Mouse (Mus musculus) liver, embryonic 18 days (tissue): Measurements from ENCODE around the gene Cdk5r2. TPM values are rescaled to one million over a fixed set of nuclear protein-coding genes. Genes with fewer than 3 reads are reported as not detected.

Experiments
- polyA plus RNA-seq: library from polyadenylated mRNA; depleted of rRNA; stranded (reverse); fragments of >200 nt; gene quantifications from 2 replicates; pipeline ENCODE4 v1.2.3, GENCODE M21; 2012; rRNA removed

Cdk5r2 gene
- polyA plus RNA-seq: 0.01 TPM in 1 of 2 replicates, not detected in the other

DNA sequence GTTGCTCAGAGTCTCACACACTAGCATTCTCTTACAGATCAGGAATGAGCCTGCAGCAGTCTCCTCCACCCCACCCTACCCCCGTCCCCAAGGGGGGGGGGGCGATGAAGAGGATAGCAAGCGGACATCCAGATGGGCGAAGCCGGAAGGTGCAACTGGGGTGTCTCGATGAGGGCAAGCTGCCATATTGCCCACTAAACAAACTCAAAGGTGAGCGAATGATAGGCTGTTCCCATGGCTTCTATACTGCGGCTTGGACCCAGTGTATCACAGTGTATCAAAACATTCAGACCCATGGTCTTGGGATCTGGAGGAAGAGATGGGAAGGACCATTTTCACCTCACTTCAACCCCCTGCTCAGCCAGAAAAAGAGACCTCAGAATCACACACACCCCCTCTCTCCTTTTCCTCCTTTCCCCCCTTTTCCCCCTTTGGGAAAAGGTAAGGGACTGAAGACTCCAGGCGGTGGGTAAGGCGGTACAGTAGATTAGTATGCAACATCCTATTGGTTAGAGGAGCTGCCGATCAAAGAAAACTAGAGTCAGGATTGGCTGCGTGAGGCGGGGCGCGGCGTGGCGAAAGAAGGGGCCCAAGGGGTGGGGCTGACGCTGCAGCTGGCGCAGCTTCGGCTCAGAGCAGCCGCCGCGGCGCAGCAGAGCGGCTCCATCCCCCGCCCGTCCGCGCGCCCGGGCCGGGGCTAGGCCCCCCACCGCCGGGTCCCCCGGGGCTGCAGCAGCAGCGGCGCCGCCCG, at the start of gene Cdk5r2:
TSS of gene Cdk5r2 (plus strand) at position 629 of the 751 bp plus-strand sequence.

DNA sequence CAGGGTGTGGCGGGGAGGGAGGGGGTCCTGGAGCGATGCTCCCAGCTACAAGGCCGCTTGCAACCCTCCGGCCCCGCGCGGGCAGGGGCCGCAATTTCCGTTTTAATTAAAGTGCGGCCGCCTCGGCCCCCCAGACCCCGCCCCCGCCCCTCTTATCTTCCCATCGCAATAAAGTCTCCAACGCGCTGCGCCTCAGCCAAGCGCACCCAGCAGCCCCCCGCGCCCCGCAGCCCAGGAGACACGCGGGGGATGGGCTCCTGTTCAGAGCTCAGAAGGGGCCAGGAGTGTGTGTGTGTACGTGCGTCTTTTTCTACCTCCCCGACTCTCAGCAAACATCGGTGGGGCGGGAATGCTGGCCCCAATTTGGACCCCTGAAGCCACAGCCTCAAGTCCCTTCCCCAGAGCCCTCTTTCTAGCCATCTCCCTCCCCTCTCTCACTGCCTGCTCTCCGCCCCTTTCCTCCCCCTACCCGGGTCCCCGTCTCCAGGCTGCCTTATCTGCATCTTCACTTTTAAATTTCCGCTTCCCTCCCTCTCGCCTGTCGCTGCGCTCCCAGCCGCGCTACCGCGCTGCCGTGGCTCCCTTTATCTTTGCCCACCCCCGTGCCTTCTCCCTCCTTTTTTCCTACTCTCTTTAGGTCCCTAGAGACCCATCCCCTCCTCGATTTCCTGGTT, 30.8 kb downstream of the Cdk5r2 start, which contains the start of gene Fev:
TSS of gene Fev (minus strand) at position 51 of the 674 bp plus-strand sequence.

DNA sequence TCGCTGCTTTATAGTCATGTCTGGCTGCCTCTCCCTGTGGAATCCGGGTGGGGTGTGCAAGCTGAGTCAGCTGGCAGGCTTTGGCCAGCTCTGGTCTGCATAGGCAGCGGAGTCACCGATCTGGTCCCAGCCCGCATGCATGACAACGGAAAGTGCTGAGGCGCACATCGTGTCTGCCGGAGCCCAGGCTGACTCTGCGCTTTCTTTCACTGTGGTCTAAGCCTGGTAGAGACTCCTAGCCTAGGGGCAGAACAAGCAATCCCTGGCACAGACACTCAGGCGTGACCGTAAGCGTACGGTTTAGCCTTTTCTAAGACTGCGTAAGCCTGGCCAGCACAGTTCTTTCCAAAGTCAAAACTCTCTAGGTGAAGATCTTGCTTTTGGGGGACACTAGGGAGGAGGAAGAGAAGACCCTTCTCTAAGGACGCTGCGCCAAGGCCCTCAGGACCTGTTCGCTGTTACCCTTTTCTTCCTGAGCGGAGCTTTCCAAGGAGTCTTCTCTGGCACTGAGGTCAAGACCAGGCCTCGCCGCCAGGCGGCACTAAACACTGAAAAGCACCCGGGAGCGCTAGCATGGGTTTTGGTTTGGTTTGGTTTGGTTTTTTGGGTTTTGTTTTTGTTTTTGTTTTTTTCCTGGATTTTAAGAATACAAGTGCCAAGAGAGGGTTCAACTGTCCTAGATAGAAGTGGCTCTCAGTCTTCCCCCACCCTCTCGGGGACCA, 38.6 kb downstream of the Cdk5r2 start, which contains the start of gene Cryba2:
TSS of gene Cryba2 (minus strand) at position 10 of the 722 bp plus-strand sequence.

Other genes starting within 250 kb of the Cdk5r2 start
- gene Ttll4, start 193.2 kb upstream of the Cdk5r2 start, polyA plus RNA-seq: 5.8 and 6.6 TPM in 2 replicates
- gene Cyp27a1, start 141.4 kb upstream of the Cdk5r2 start, polyA plus RNA-seq: 30.0 and 34.2 TPM in 2 replicates
- gene Prkag3, start 105.7 kb upstream of the Cdk5r2 start, polyA plus RNA-seq: 0.12 and 0.22 TPM in 2 replicates
- gene Wnt6, start 83.0 kb upstream of the Cdk5r2 start, polyA plus RNA-seq: 0.06 and 0.07 TPM in 2 replicates
- not detected in 2 replicates for gene Wnt10a, start 63.4 kb upstream of the Cdk5r2 start, polyA plus RNA-seq
- gene Fev, start 30.5 kb downstream of the Cdk5r2 start, polyA plus RNA-seq: 0.02 TPM in 1 of 2 replicates, not detected in the other
- gene Cryba2, start 38.2 kb downstream of the Cdk5r2 start, polyA plus RNA-seq: not detected in 2 replicates
- not detected in 2 replicates for gene Cfap65, start 80.7 kb downstream of the Cdk5r2 start, polyA plus RNA-seq
- gene Ihh, start 96.7 kb downstream of the Cdk5r2 start, polyA plus RNA-seq: 7.8 and 8.2 TPM in 2 replicates